ENCODE assay signal across 9 mouse cellular contexts in genomic region chr9:87015288-87015937, GRCm38 (mm10). TPM values are rescaled to one million over a fixed set of nuclear protein-coding genes. Genes with fewer than 3 reads are reported as not detected.
DNase-seq lines count a peak whose midpoint lies in the region; ATAC-seq and TF ChIP-seq lines count a peak whose summit lies in the region.
"Had no signal": no experiment of that assay in that cellular context is flagged by ENCODE, and none has a peak within 500 bp of the region (broad histone marks: within the 10 kb centered on the region; RNA-seq: fewer than 3 reads in every experiment).

Ripply2 (plus strand) TSS chr9:87015537.

- H3K4me3 ChIP-seq in gastrocnemius, adult 2 months: peak within 1 kb of the TSS; percentile 54
- H3K4me3 ChIP-seq in embryonic facial prominence, embryonic 11.5 days (ENCODE audit: low read depth, low read length): peak within 1 kb of the TSS; percentile 48
- peak within 1 kb of the TSS; percentile 72 for H3K4me3 ChIP-seq in hindbrain, embryonic 15.5 days
- peak within 1 kb of the TSS; percentile 46 for H3K4me3 ChIP-seq in liver, embryonic 11.5 days (ENCODE audit: low read depth, low read length)

- WGBS in embryonic facial prominence, embryonic 11.5 days: under 1% methylated on average over 71 of the region's 71 CpGs
- under 1% methylated on average over 71 of the region's 71 CpGs for WGBS in hindbrain, embryonic 15.5 days
- 2% methylated on average over 65 of the region's 71 CpGs for WGBS in liver, embryonic 11.5 days

- H3K4me2 ChIP-seq in embryonic facial prominence, embryonic 11.5 days (ENCODE audit: low read depth, low read length): peak within 1 kb of the TSS; percentile 84
- peak within 1 kb of the TSS; percentile 86 for H3K4me2 ChIP-seq in hindbrain, embryonic 15.5 days
- peak within 1 kb of the TSS; percentile 76 for H3K4me2 ChIP-seq in liver, embryonic 11.5 days

- H3K4me1 ChIP-seq in embryonic facial prominence, embryonic 11.5 days (ENCODE audit: control insufficient read depth, insufficient read depth, low read length): no peaks in the 10 kb centered on the region; the same call in 1 of the 2 replicates
- H3K4me1 ChIP-seq in hindbrain, embryonic 15.5 days (replicated peaks): peaks cover 17% of the 10 kb centered on the region
- no peaks in the 10 kb centered on the region for H3K4me1 ChIP-seq in liver, embryonic 11.5 days (replicated peaks; ENCODE audit: control insufficient read depth, insufficient read depth, low read length)

- intact Hi-C loops in gastrocnemius, adult 2 months (cut with DNase I): no loop called here
- intact Hi-C loops in gastrocnemius, postnatal 14 days (cut with DNase I; ENCODE audit: low total_unique reads): no loop called here

- ATAC-seq in embryonic facial prominence, embryonic 11.5 days (replicated peaks; ENCODE audit: insufficient number of reproducible peaks, low FRiP score, low TSS enrichment, low read depth): peak; percentile 50
- peak; percentile 87 for ATAC-seq in hindbrain, embryonic 15.5 days (ENCODE audit: low FRiP score, low read depth)
- ATAC-seq in liver, embryonic 11.5 days (replicated peaks; ENCODE audit: low FRiP score): peak; percentile 54; the same call in 1 of the 2 replicates

- H3K27me3 ChIP-seq in embryonic facial prominence, embryonic 11.5 days (ENCODE audit: control insufficient read depth, insufficient read depth, low read length): peaks cover 21% of the 10 kb centered on the region
- peaks cover 3% of the 10 kb centered on the region; the same call in 1 of the 2 replicates for H3K27me3 ChIP-seq in hindbrain, embryonic 15.5 days
- peaks cover 33% of the 10 kb centered on the region for H3K27me3 ChIP-seq in liver, embryonic 11.5 days (replicated peaks; ENCODE audit: control insufficient read depth, insufficient read depth, low read length)

- peak; percentile 21 for DNase-seq in gastrocnemius, adult 2 months
- no peak for DNase-seq in gastrocnemius, postnatal 14 days
- DNase-seq in R1 (ENCODE audit: low read depth, low spot score): peak; percentile 49
- DNase-seq in embryonic facial prominence, embryonic 11.5 days (ENCODE audit: low spot score): peak; percentile 39
- peak; percentile 37 for DNase-seq in liver, embryonic 11.5 days (ENCODE audit: low spot score)
- DNase-seq in right cerebral cortex, adult 2 months (ENCODE audit: low spot score in 2 of 2): peak; percentile 48 to 65
- DNase-seq in T-cell, adult 2 months (ENCODE audit: low spot score): no peak

- TF ChIP-seq CTCF in gastrocnemius, adult 2 months (IDR thresholded peaks at IDR 0.05): no peak

- no peaks in the 10 kb centered on the region for H3K36me3 ChIP-seq in embryonic facial prominence, embryonic 11.5 days (replicated peaks; ENCODE audit: control insufficient read depth, insufficient read depth, low read depth, low read length)
- H3K36me3 ChIP-seq in hindbrain, embryonic 15.5 days: no peaks in the 10 kb centered on the region
- H3K36me3 ChIP-seq in liver, embryonic 11.5 days (ENCODE audit: control insufficient read depth, insufficient read depth, low read length): no peaks in the 10 kb centered on the region

- H3K9ac ChIP-seq in embryonic facial prominence, embryonic 11.5 days (replicated peaks; ENCODE audit: low read length): peak within 1 kb of the TSS; percentile 38
- peak within 1 kb of the TSS; percentile 73 for H3K9ac ChIP-seq in hindbrain, embryonic 15.5 days
- no peak within 1 kb of the TSS for H3K9ac ChIP-seq in liver, embryonic 11.5 days (ENCODE audit: low read depth, low read length)

- H3K9me3 ChIP-seq in embryonic facial prominence, embryonic 11.5 days (replicated peaks; ENCODE audit: control insufficient read depth, low read length): no peaks in the 10 kb centered on the region
- no peaks in the 10 kb centered on the region for H3K9me3 ChIP-seq in hindbrain, embryonic 15.5 days
- H3K9me3 ChIP-seq in liver, embryonic 11.5 days (ENCODE audit: control insufficient read depth, low read length): no peaks in the 10 kb centered on the region

- no peak within 1 kb of the TSS for H3K27ac ChIP-seq in gastrocnemius, adult 2 months
- H3K27ac ChIP-seq in embryonic facial prominence, embryonic 11.5 days (replicated peaks; ENCODE audit: low read depth, low read length): no peak within 1 kb of the TSS
- peak within 1 kb of the TSS; percentile 72 for H3K27ac ChIP-seq in hindbrain, embryonic 15.5 days (replicated peaks)
- no peak within 1 kb of the TSS for H3K27ac ChIP-seq in liver, embryonic 11.5 days (ENCODE audit: low read depth, low read length)

RNA-seq across cellular contexts. Expression of gene Ripply2, which starts in this region (rescaled TPM):
- not detected for total RNA-seq in gastrocnemius, adult 2 months (2021)
- total RNA-seq in gastrocnemius, postnatal 14 days (2021): not detected
- polyA plus RNA-seq in embryonic facial prominence, embryonic 11.5 days (2014; fragmentation: Nextera tagmentation; extraction: Ambion mirVana): 0.35 TPM in 1 of 2 replicates, not detected in the other
- polyA plus RNA-seq in hindbrain, embryonic 15.5 days (2015; fragmentation: Nextera tagmentation; extraction: Ambion mirVana): 8.5 and 8.6 TPM in 2 replicates
- not detected in 2 replicates for polyA plus RNA-seq in liver, embryonic 11.5 days (2014; fragmentation: Nextera tagmentation; extraction: Ambion mirVana)
- polyA plus RNA-seq: gonadal fat pad, adult 2 months had no signal

Comparison
In these comparisons a context has a peak if more than half of its experiments do, and no peak if none do; other contexts are left out.
1. Peak in DNase-seq and H3K4me3 ChIP-seq in gastrocnemius, adult 2 months; RNA of the gene not detected or under 1 TPM.
2. Peak in DNase-seq, ATAC-seq, H3K4me3 ChIP-seq, H3K9ac ChIP-seq and H3K4me2 ChIP-seq in embryonic facial prominence, embryonic 11.5 days; RNA of the gene not detected or under 1 TPM.
3. Peak in DNase-seq, ATAC-seq, H3K4me3 ChIP-seq and H3K4me2 ChIP-seq in liver, embryonic 11.5 days; RNA of the gene not detected or under 1 TPM.
4. DNase-seq: peak in R1 (single experiment) and right cerebral cortex, adult 2 months (2 of 2); none in gastrocnemius, postnatal 14 days (single experiment) and T-cell, adult 2 months (single experiment).
5. Peak in every context shown above with its lines, with median percentiles within 50 percentile points of each other: H3K4me3 ChIP-seq, ATAC-seq and H3K4me2 ChIP-seq.